Mouse (Mus musculus) T-helper 2 cell (primary cell): ENCODE measurements around the gene Scube1.

Experiments used
- in situ Hi-C: fragments of 300-600 bp; cut with MboI, MseI; formaldehyde crosslinking; loops from one replicate; pipeline ENCODE4 v1.15.1; 2025; ENCODE audit warnings: high pct_unique_total_duplicates

The Scube1 gene

DNA sequence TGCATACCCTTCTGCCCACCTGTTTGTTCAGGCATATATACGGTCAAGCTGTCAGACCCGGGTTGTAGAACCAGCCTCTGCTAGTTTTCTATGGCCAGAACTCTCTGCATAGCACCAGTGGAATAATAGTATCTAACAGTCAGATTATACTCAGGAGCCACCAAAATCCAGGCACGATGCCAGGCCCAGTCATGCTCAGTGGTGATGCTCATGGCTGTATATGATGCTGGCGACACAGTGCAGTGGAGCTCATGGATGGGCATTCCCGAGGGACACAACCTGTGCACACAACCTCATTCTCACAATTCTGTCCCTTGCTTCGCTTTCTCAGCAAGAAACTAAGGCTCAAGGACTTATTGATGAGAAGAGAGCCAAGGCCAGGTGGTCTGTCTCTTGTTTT lies 58.8 kb downstream of the Scube1 start:
- in situ Hi-C loops: no loop called here

DNA sequence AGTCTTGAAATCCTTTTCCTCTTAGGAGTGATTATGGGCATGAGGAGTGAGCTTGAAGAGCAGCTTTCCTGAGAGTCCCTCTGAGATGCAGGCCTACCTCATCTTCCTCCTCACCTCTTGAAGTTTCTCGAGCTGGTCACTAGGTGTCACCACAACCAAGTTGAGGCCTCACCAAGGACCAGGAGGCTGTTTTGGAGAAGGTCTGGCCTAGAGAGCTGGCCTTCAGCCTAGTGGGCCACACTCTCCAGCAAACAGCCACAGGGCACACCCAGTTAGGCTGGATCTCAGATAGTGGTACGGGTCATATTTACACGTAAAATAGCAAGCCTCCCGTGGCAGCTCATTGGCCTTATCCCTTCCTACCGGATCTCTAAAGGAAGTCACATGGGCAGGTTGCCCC lies 60.1 kb downstream of the Scube1 start:
- in situ Hi-C loops: no loop called here

DNA sequence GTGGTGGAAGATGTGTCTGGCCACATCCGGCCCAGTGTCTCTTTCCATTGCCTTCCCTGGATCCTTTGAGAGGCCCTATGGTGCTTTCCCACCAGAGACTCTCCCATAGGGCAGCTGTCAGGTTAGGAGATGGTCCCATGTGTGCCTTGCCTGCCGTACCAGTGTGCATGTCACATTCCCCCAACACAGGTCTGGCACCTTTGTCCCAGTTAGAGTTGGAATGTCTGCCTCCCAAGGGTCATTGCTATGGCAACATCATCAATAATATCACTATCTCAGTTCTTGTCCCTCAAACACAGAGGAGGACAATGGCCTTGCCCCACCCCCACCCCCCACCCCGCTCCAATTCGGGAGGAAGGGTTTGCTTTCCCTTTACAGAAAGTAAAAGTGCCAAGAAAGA lies 61.8 kb downstream of the Scube1 start:
- in situ Hi-C loops: no loop called here

DNA sequence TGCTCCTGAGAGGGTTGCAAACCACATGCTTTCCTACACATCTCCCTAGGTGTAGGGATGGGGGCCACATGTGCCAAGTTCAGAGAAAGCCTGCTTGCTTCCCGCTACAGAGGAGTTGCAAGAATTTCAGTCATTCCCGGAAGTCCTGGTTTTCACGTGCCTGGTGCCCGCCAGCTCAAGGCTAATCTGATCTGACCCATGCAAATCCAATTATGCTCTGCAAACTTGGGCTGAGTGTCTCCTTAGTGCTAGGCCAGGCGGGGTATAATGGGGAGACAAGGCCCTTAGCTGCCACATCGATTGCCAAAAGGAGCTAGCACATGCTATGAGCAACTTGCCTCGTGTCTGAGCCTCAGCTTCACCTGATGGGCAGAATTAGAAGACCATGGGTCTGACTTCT lies 62.7 kb downstream of the Scube1 start:
- in situ Hi-C loops: no loop called here

DNA sequence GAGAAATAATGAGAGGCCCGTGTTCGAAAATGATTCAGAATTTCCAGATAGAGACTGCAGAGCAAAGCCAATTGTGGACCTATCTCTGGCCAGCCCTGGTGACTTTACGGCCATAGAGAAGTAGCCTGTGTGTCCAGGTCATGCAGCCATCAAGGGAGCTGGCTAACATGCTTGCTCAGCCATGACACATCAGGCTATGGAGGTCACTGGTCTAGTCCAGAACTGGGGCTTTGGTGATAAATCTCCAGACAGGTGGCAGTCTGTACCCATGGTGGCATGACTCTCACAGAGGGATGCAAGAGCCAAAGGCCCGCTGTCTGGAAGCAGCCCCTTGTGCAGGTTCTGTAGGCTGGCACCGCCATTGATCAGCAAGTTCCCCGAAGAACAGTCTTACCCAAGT lies 82.3 kb downstream of the Scube1 start:
- in situ Hi-C loops: no loop called here

DNA sequence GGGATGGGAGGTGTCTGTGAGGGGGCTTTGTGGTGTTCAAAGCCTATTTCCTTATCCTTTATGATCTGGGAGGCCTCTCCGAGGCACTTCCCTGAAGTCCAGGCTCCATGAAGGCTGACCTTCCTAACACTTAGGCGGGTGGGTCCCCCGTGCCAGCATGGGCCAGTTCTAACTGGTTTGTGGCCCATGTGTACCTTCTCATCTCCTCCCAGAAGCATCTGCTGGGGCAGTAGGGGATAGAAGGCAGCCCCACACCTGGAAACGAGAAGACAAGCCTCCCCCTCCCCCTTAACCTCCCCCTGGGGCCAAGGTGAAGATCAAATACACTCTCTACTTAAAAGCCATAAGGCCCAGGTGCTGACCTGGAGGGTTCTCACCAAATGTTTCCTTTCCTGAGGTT lies 84.6 kb downstream of the Scube1 start:
- in situ Hi-C loops: no loop called here

- in situ Hi-C loops: no loop called here
Measured at GRCm38 (mm10) chr15:83639160-83639559, 85.7 kb downstream of the Scube1 start.

- in situ Hi-C loops: no loop called here
Measured at GRCm38 (mm10) chr15:83638196-83638899, 86.5 kb downstream of the Scube1 start.

GRCm38 (mm10) chr15:83636759-83637158 lies 88.1 kb downstream of the Scube1 start:
- in situ Hi-C loops: no loop called here

DNA sequence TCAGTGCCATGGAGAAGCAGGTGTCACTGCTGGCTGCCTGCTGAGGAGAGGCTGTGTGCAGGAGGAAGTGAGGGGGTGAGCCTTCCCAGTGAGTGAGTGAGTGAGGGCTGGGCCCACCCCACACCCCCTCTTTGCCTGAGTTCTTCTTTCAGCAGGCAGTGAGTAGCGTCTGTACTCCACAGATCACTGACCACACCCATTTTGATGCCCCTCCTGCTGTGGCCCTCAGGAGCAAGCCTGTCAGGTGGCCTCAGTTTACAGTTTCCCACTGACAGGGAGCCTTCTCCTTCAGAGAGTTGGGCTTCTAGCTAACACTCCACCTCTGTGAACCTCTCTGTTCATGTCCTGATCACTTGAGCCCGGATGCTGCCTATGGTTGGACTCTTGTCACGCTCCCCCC lies 89.6 kb downstream of the Scube1 start:
- in situ Hi-C loops: no loop called here

DNA sequence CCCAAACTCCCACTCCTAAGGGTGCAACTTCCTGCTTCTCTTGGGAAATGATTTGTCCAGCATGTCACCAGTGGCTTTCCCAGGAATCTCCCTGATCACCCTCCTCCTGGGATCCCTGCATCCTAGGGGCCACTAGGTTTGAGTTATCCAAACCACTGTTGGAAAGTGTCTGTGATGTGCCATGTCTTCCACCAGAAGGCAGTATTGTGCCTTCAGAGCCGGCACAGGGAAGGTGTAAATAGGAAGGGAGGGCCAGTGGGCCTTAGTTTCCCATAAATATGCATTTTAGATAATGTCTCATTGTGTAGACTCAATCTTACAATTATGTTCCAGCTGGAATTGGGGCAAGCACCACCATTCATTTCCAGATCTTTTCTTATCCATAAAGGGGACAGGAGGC lies 90.7 kb downstream of the Scube1 start:
- in situ Hi-C loops: no loop called here

DNA sequence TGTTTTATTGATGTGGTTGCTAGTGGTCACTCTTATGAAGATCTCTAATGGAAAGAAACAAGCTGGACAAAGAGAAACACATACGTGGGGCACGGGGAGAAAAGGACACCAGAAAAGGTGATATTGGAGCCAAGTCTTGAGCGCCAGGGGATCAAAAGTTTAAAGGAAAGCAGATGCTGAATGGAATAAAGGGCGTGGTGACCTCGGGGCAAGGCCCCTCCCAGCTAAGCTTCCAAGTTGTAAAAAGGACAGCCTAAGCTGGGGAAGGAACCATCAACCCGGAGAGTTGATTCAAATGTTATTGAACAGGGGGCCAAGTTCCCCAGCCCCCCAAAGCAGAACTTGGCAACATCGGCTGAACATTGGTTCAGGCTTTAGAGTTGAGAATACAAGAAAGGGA lies 93.8 kb downstream of the Scube1 start:
- in situ Hi-C loops: no loop called here

- in situ Hi-C loops: no loop called here
Measured at GRCm38 (mm10) chr15:83629716-83630115, 95.1 kb downstream of the Scube1 start.

GRCm38 (mm10) chr15:83626142-83626645 lies 98.6 kb downstream of the Scube1 start:
- in situ Hi-C loops: no loop called here

DNA sequence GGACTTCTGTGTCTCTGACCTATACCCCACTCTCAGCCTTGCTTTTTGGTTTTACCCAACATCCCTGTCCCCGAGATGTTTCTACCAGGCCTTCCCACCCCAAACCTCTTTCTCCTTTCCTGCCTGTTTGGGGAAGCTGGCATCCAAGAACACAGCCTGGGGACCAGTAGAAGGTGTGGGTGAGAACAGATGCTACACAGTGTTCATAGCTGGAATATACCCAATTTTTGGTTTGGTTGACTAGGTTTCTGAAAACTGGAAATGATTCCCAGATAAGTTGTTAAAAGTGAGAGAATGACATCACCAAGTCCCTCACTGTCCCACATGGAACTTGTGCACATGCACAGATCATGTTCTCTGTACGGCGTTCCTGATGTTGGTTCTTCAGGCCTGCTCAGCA lies 109.6 kb downstream of the Scube1 start:
- in situ Hi-C loops: no loop called here

- in situ Hi-C loops: no loop called here
Measured at GRCm38 (mm10) chr15:83607115-83607802, 117.6 kb downstream of the Scube1 start.

GRCm38 (mm10) chr15:83606700-83607099 lies 118.1 kb downstream of the Scube1 start:
- in situ Hi-C loops: no loop called here

- in situ Hi-C loops: no loop called here
Measured at GRCm38 (mm10) chr15:83606216-83606615, 118.6 kb downstream of the Scube1 start.

- in situ Hi-C loops: no loop called here
Measured at GRCm38 (mm10) chr15:83603426-83603825, 121.4 kb downstream of the Scube1 start.

GRCm38 (mm10) chr15:83603046-83603396 lies 121.8 kb downstream of the Scube1 start:
- in situ Hi-C loops: no loop called here

DNA sequence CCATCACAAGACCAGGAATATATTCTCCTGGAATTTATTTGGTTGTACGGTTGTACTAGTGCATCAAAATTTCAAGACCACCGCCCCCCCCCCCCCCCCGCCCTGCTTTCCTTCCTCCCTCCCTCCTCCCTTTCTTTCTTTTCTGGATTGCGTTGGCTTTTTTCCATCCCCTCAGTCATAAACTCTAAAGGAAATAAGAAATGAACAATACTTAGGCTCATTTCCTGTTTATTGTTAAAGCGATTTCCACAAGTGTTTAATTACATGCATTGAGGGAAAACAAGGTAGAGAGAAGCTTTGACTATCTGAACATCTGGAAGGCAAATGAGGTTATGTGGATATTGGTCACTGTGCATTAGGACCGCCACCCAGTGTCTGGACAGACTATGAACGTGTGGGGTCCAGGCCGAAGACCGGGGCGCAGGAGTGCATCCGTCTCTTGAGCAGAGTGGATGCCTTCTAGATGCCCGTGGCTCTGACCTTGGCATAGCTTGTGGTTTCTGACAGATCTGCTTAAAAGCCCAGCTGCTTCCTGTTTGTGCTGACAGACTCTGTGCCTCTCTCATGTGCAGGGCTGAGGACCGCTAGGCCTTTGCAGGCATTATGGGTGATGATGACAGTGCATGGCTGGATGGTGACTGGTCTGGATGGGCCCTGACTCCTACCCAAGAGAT lies 122.3 kb downstream of the Scube1 start:
- in situ Hi-C loops: no loop called here

GRCm38 (mm10) chr15:83601185-83601584 lies 123.6 kb downstream of the Scube1 start:
- in situ Hi-C loops: no loop called here

GRCm38 (mm10) chr15:83596833-83597232 lies 128.0 kb downstream of the Scube1 start:
- in situ Hi-C loops: no loop called here
